ENCODE assay signal across 16 mouse cellular contexts in the genomic region with DNA sequence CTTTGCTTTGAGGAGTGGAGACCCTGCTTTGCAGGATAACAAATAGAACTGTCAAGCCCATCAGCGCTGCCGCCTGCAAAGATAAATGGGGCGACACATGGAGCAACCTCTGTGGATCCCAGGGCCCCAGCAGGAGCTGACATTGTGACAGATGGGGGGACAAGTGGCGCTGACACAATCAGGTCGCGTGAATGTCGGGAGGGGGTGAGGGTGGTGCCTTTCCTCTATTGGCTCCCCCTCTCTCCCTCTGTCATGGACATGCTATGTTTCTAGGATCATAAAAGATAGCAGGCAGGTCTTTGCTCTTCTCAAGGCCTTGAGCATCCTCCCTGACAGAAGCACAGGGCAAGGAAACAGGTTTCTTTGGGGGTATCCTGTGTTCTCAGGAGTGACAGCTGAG.
A peak's percentile ranks its signal among the peaks of the same experiment; 100 is the strongest.
DNase-seq lines count a peak whose midpoint lies in the region; ATAC-seq and TF ChIP-seq lines count a peak whose summit lies in the region.
"Had no signal": no experiment of that assay in that cellular context is flagged by ENCODE, and none has a peak within 500 bp of the region (broad histone marks: within the 10 kb centered on the region; RNA-seq: fewer than 3 reads in every experiment).

No protein-coding gene starts in this region.

- no peaks in the 10 kb centered on the region for H3K36me3 ChIP-seq in heart, embryonic 12.5 days
- H3K36me3 ChIP-seq: heart, embryonic 13.5 days; neural tube, embryonic 12.5 days had no signal

- no peak overlapping the region for H3K9ac ChIP-seq in heart, embryonic 12.5 days
- H3K9ac ChIP-seq: heart, embryonic 13.5 days; neural tube, embryonic 12.5 days had no signal

- 0 out of 2 replicates have a peak, but pooled peaks cover 3% of the 10 kb centered on the region for H3K4me1 ChIP-seq in heart, embryonic 12.5 days (replicated peaks)
- H3K4me1 ChIP-seq: heart, embryonic 13.5 days had no signal

- no peaks in the 10 kb centered on the region for H3K27me3 ChIP-seq in heart, embryonic 12.5 days (replicated peaks)
- H3K27me3 ChIP-seq: neural tube, embryonic 12.5 days had no signal

- H3K9me3 ChIP-seq in heart, embryonic 12.5 days (replicated peaks) = no peaks in the 10 kb centered on the region
- H3K9me3 ChIP-seq: heart, embryonic 13.5 days; neural tube, embryonic 12.5 days had no signal

- TF ChIP-seq CTCF in left cerebral cortex, adult 2 months (IDR thresholded peaks at IDR 0.05) = no peak

- no peak overlapping the region for H3K27ac ChIP-seq in heart, embryonic 12.5 days (ENCODE audit: poor library complexity, severe bottlenecking)
- no peak overlapping the region for H3K27ac ChIP-seq in left cerebral cortex, adult 2 months
- H3K27ac ChIP-seq: heart, embryonic 13.5 days; neural tube, embryonic 12.5 days had no signal

- no peak overlapping the region for H3K4me2 ChIP-seq in heart, embryonic 12.5 days
- H3K4me2 ChIP-seq: heart, embryonic 13.5 days; neural tube, embryonic 12.5 days had no signal

- H3K4me3 ChIP-seq in heart, embryonic 12.5 days = no peak overlapping the region
- H3K4me3 ChIP-seq in left cerebral cortex, adult 2 months = no peak overlapping the region
- H3K4me3 ChIP-seq: heart, embryonic 13.5 days; neural tube, embryonic 12.5 days had no signal

- WGBS in heart, embryonic 12.5 days = 20% methylated on average over 7 of the region's 7 CpGs

- peak; percentile 64 for DNase-seq in left cerebral cortex, postnatal 4 days
- no peak for DNase-seq in left cerebral cortex, adult 9 months (ENCODE audit: low spot score in 2 of 2)
- peak; percentile 67 for DNase-seq in cerebellum, adult 9-10 months
- peak; percentile 24 for DNase-seq in embryo, embryonic 9.5 days (ENCODE audit: extremely low spot score)
- peak; percentile 43 for DNase-seq in mesoderm, embryonic 11.5 days (ENCODE audit: low read depth, low spot score)
- no peak for DNase-seq in ovary, postnatal 14 days (ENCODE audit: low spot score)
- DNase-seq in left cerebral cortex, adult 2 months (ENCODE audit: extremely low spot score in 1 of 2, low spot score in 2 of 2) = no peak
- DNase-seq: gastrocnemius, postnatal 25 days; kidney, adult 8-10 months; liver; lung, adult 2 months; lung, postnatal 4 days; midbrain, embryonic 14.5 days had no signal

- intact Hi-C loops in left cerebral cortex, postnatal 4 days (cut with DNase I) = no loop called here
- intact Hi-C loops in left cerebral cortex, adult 2 months (cut with DNase I) = no loop called here

- no peak for ATAC-seq in heart, embryonic 12.5 days (ENCODE audit: insufficient number of reproducible peaks, low FRiP score)

Comparison
In these comparisons a context has a peak if more than half of its experiments do, and no peak if none do; other contexts are left out.
1. DNase-seq: peak in left cerebral cortex, postnatal 4 days (single experiment), cerebellum, adult 9-10 months (single experiment), embryo, embryonic 9.5 days (single experiment) and mesoderm, embryonic 11.5 days (single experiment); none in left cerebral cortex, adult 9 months (0 of 2), ovary, postnatal 14 days (single experiment) and left cerebral cortex, adult 2 months (0 of 2).